Mouse (Mus musculus): ENCODE results near the gene Tmem140. TPM values are rescaled to one million over a fixed set of nuclear protein-coding genes. Genes with fewer than 3 reads are reported as not detected.

Tmem140 gene
- total and polyA plus RNA-seq, 3 experiments = 2.5 to 4.0 TPM; not detected in 1

DNA sequence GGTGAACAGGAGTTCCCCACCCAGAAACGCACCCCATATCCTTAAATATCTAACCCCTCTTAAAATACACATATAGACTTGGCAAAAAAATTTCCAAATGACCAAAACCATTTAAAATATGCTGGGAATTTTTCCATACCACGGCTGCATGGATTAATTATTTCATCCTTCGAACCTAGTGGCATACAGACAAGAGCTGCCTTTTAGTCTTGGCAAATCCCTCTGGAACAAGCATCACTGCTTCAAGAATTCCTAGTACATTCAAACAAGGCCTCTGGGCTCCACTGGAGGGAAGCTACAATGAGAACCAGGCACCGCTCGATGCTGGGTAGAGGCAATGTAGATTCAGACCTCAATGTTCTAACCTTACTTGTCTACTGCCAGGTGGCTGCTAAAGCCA is 7.8 kb downstream of the Tmem140 start:
- no peak for TF ChIP-seq GATA1 (IDR thresholded peaks at IDR 0.05; ENCODE audit: low read depth, low read length)
- TF ChIP-seq JUND (IDR thresholded peaks at IDR 0.05; ENCODE audit: low read depth, low read length) = no peak
- no peak for TF ChIP-seq POLR2A (IDR thresholded peaks at IDR 0.05; ENCODE audit: control insufficient read depth in 1 of 2, insufficient read depth in 1 of 2, low read depth in 1 of 2, low read length in 2 of 2, poor library complexity in 1 of 2)
- no peak for TF ChIP-seq NRF1 (IDR thresholded peaks at IDR 0.05; ENCODE audit: insufficient read depth, low read depth, low read length, poor library complexity, severe bottlenecking)
- Histone ChIP-seq H3K36me3 (ENCODE audit: control insufficient read depth in 1 of 2, insufficient read depth in 2 of 2, low read length in 2 of 2) (peaks cover 0 to 54% of the 10 kb centered on the region in 2 experiments; a peak in 2 of 4 replicates), H3K27ac (ENCODE audit: control insufficient read depth, low read depth, low read length) (peak overlapping the region; percentile 95)

DNA sequence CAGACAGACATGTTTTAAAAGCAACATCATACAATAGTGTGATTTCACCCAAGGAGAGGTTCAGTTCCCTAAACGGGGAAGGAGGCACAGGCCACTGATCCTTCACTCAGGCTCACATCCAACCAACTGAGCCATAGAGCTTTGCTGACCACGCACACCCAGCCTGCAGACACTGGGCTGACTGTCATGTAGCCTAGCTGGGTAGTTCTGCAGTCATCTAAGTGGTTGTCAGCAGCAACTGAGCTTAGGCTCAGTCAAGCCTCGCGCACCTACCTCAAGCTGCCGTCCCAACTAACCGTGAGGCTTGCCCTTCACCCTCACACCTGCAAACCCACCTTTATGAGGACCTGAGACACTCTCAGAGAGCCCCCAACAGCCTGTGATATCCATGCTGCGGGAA is 9.0 kb downstream of the Tmem140 start:
- H3K27ac ChIP-seq (ENCODE audit: control insufficient read depth, low read depth, low read length) = no peak overlapping the region
- H3K4me3 ChIP-seq (ENCODE audit: control insufficient read depth in 1 of 2, insufficient read depth in 1 of 2, low read depth in 2 of 2, low read length in 2 of 2) = no peak overlapping the region
- peaks cover 0 to 45% of the 10 kb centered on the region in 2 experiments; a peak in 2 of 4 replicates for H3K36me3 ChIP-seq (ENCODE audit: control insufficient read depth in 1 of 2, insufficient read depth in 2 of 2, low read length in 2 of 2)
- peaks cover 8% of the 10 kb centered on the region; the same call in 1 of the 2 replicates for H3K79me2 ChIP-seq (ENCODE audit: control insufficient read depth, insufficient read depth, low read length, poor library complexity)
- H3K27me3 ChIP-seq (ENCODE audit: control insufficient read depth in 1 of 2, insufficient read depth in 2 of 2, low read length in 2 of 2) = no peaks in the 10 kb centered on the region
- no peak overlapping the region for H3K9ac ChIP-seq (ENCODE audit: control insufficient read depth, low read depth, low read length, poor library complexity, severe bottlenecking)
- H3K9me3 ChIP-seq (replicated peaks; ENCODE audit: insufficient read depth, low read length) = no peaks in the 10 kb centered on the region
- H3K4me1 ChIP-seq (ENCODE audit: control insufficient read depth in 1 of 2, insufficient read depth in 2 of 2, low read length in 2 of 2) = peaks cover 15 to 67% of the 10 kb centered on the region in 2 experiments
- peak; percentile 39 for DNase-seq (ENCODE audit: low read depth, low spot score)
- TF ChIP-seq ETS1 (IDR thresholded peaks at IDR 0.05; ENCODE audit: low read depth, low read length) = no peak
- TF ChIP-seq POLR2A (IDR thresholded peaks at IDR 0.05; ENCODE audit: control insufficient read depth in 1 of 2, insufficient read depth in 1 of 2, low read depth in 1 of 2, low read length in 2 of 2, poor library complexity in 1 of 2) = 0 out of 4 replicates have a peak, but pooled peaks of 1 of the 2 experiments have one; percentile 33

More for the DNA sequence above, 7.8 kb downstream of the Tmem140 start:
- Histone ChIP-seq H3K4me1 (ENCODE audit: control insufficient read depth in 1 of 2, insufficient read depth in 2 of 2, low read length in 2 of 2) (peaks cover 18 to 68% of the 10 kb centered on the region in 2 experiments), H3K79me2 (ENCODE audit: control insufficient read depth, insufficient read depth, low read length, poor library complexity) (peaks cover 7% of the 10 kb centered on the region; the same call in 1 of the 2 replicates), H3K4me3 (ENCODE audit: control insufficient read depth in 1 of 2, insufficient read depth in 1 of 2, low read depth in 2 of 2, low read length in 2 of 2) (no peak overlapping the region; a peak in 1 of 4 replicates), H3K9ac (ENCODE audit: control insufficient read depth, low read depth, low read length, poor library complexity, severe bottlenecking) (peak overlapping the region; percentile 71), H3K9me3 (replicated peaks; ENCODE audit: insufficient read depth, low read length) (no peaks in the 10 kb centered on the region), H3K27me3 (ENCODE audit: control insufficient read depth in 1 of 2, insufficient read depth in 2 of 2, low read length in 2 of 2) (no peaks in the 10 kb centered on the region)
- DNase-seq (ENCODE audit: low read depth, low spot score) = no peak

DNA sequence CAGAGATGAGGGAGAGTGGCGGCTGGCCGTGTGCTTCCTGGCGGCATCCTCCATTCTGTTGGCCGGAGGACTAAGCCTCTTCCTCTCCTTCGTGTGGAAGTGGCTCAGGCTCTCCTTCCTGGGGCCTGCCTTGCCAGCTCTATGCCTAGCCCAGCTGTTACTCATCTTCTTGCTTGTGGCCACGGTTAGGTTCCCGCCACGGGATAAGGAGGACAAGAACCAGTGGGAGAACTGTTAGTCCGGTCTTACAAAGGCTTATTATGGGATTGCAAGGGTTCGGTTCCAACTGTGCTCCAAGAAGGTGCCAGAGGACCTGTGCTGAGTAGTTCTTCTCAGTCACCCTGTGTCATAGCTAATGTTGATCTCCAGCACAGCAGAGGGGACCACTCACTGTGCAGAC is 9.9 kb downstream of the Tmem140 start:
- Histone ChIP-seq H3K36me3 (ENCODE audit: control insufficient read depth in 1 of 2, insufficient read depth in 2 of 2, low read length in 2 of 2) (peaks cover 0 to 38% of the 10 kb centered on the region in 2 experiments; a peak in 2 of 4 replicates), H3K4me1 (ENCODE audit: control insufficient read depth in 1 of 2, insufficient read depth in 2 of 2, low read length in 2 of 2) (peaks cover 14 to 63% of the 10 kb centered on the region in 2 experiments), H3K27ac (ENCODE audit: control insufficient read depth, low read depth, low read length) (no peak overlapping the region), H3K4me3 (ENCODE audit: control insufficient read depth in 1 of 2, insufficient read depth in 1 of 2, low read depth in 2 of 2, low read length in 2 of 2) (no peak overlapping the region), H3K27me3 (ENCODE audit: control insufficient read depth in 1 of 2, insufficient read depth in 2 of 2, low read length in 2 of 2) (no peaks in the 10 kb centered on the region), H3K9ac (ENCODE audit: control insufficient read depth, low read depth, low read length, poor library complexity, severe bottlenecking) (no peak overlapping the region), H3K9me3 (replicated peaks; ENCODE audit: insufficient read depth, low read length) (no peaks in the 10 kb centered on the region), H3K79me2 (ENCODE audit: control insufficient read depth, insufficient read depth, low read length, poor library complexity) (peaks cover 13% of the 10 kb centered on the region)
- no peak for DNase-seq (ENCODE audit: low read depth, low spot score)
- TF ChIP-seq BHLHE40 (IDR thresholded peaks at IDR 0.05; ENCODE audit: borderline replicate concordance, low read depth, low read length) = no peak
- TF ChIP-seq UBTF (IDR thresholded peaks at IDR 0.05; ENCODE audit: borderline replicate concordance, insufficient read depth, low read depth, low read length) = no peak
- no peak for TF ChIP-seq JUND (IDR thresholded peaks at IDR 0.05; ENCODE audit: low read depth, low read length)
- TF ChIP-seq ZNF384 (IDR thresholded peaks at IDR 0.05; ENCODE audit: low read depth, low read length) = no peak
- no peak for TF ChIP-seq ZMIZ1 (IDR thresholded peaks at IDR 0.05; ENCODE audit: low read depth, low read length)
- TF ChIP-seq NELFE (IDR thresholded peaks at IDR 0.05; ENCODE audit: low read depth, low read length) = no peak
- no peak for TF ChIP-seq POLR2AphosphoS2 (IDR thresholded peaks at IDR 0.05; ENCODE audit: low read length)
- no peak for TF ChIP-seq TBP (IDR thresholded peaks at IDR 0.05; ENCODE audit: low read depth, low read length)
- TF ChIP-seq MAFK (IDR thresholded peaks at IDR 0.05; ENCODE audit: borderline replicate concordance, low read depth, low read length) = no peak
- no peak for TF ChIP-seq ETS1 (IDR thresholded peaks at IDR 0.05; ENCODE audit: low read depth, low read length)
- TF ChIP-seq CHD2 (IDR thresholded peaks at IDR 0.05; ENCODE audit: low read length) = no peak
- no peak for TF ChIP-seq E2F4 (IDR thresholded peaks at IDR 0.05; ENCODE audit: borderline replicate concordance, low read depth, low read length)

All from MEL (cell line).